Mouse (Mus musculus) layer of hippocampus, adult 2 months (tissue): ENCODE results near the gene Atxn7l3. TPM values are rescaled to one million over a fixed set of nuclear protein-coding genes. Genes with fewer than 3 reads are reported as not detected.
"Not testable (repeated sequence)": the region's sequence is repeated elsewhere in the genome, so short reads cannot be mapped to it uniquely, and the experiment has no call there.

ENCODE experiments used
- DNase-seq, 2 experiments: peaks; one replicate each; pipeline ENCODE4 v3.0.0; 2022; ENCODE audit warnings: low spot score in 2 of 2
- H3K27ac ChIP-seq: fragments of 200-600 bp; 2 replicates; pipeline ENCODE4 v1.8.1; 2022
- H3K4me3 ChIP-seq: fragments of 200-600 bp; 2 replicates; pipeline ENCODE4 v1.8.1; 2022; ENCODE audit warnings: mild to moderate bottlenecking
- CTCF ChIP-seq: fragments of 200-600 bp; conservative IDR thresholded peaks from 2 replicates; pipeline ENCODE4 v1.8.1; 2022; ENCODE audit warnings: antibody characterized with exemption, mild to moderate bottlenecking, moderate library complexity
- total RNA-seq, 2 experiments: library from RNA; stranded (reverse); gene quantifications; 2 replicates each; pipeline ENCODE4 v1.2.3; 2021

Gene Atxn7l3
- total RNA-seq, 2 experiments from 2014 or later, result 165 to 169 TPM

DNA sequence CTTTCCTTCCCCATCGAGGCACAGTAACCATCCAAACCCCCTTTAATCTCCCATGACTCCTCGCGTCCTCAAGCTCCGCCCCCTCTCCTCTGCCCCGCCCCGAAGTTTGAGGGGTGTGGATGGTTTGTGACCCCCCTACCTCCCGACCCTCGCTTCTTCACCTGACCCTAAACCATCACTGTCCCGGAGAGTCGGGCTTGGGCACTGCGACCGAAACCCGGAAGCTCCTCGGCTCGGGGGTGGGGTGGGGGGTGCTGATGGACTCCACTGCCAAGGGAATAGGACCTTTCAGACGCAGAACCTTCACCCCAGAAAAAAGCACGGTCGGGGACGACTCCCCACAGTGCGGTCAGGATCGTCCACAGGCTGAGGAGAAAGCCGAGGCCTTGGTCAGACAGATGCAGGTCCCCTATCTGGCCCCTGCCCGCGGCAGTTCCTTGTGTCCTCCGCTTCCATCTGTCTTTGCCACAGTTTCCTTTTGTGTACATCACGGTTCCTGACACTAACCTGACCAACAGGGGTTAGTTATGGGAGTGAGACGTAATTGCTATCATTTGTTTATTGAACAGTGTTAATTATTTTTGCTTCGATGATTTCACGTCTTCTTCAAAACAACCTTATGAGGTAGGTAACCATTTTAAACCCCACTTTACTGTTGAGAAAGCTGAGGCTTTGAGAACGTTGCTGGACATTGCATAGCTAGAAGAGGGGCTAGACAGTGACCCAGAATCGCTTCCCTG lies 11.2 kb downstream of the Atxn7l3 start:
- H3K4me3 ChIP-seq, result peak overlapping the region; percentile 86
- TF ChIP-seq CTCF, result no peak
- peak overlapping the region; percentile 96 for H3K27ac ChIP-seq
- DNase-seq, result no peak

DNA sequence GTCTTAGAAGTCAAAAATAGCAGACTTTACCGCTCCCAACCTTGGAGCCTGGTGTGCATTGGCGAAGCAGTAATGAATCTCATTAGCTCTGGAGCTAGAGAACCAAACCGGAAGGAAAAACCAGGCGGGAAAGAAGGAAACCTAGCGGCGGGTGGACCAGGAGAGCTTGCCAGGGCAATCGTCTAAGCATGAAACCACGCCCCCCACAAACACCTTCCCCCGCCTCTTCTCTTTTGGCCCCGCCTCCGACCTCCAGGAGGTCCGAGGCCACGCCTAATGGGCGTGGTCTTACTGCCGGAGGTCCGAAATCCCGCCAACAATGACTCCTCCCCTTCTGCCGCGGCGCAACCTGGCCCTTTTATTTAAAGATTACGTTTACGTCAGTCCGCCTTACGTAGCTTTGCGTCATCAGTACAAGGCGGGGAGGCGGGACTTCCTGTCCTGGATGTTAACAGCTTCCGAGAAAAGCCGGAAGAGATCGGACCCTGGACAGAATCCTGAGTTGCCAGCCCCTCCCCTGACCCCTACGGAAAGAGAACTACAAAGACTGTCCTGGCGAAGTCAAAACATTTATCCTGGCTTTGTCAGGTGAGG lies 11.8 kb downstream of the Atxn7l3 start, which contains the start of gene Tmub2:
Gene Tmub2 (plus strand): TSS at position 431 of the 594 bp plus-strand sequence.
- peak; percentile 42 for TF ChIP-seq CTCF
- DNase-seq, result peak; percentile 91 to 96
- peak within 1 kb of the TSS; percentile 86 for H3K4me3 ChIP-seq
- peak within 1 kb of the TSS; percentile 96 for H3K27ac ChIP-seq

DNA sequence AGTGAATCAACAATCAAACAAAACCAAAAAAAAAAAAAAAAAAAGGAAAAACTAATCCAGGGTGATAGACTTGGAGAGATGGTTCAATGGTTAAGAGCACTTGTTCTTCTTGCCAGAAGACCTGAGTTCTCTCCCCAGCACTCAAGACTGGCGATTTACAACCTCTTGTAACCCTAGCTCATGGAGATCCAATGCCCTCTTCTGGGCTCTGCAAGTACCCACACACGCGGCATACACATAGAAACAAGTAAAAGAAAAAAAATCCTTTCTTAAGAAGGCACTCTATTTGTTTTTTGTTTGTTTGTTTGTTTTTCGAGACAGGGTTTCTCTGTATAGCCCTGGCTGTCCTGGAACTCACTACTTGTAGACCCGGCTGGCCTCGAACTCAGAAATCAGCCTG lies 12.5 kb downstream of the Atxn7l3 start:
- peak overlapping the region; percentile 86; the same call in 1 of the 2 replicates for H3K4me3 ChIP-seq
- no peak for TF ChIP-seq CTCF
- no peak for DNase-seq
- peak overlapping the region; percentile 96 for H3K27ac ChIP-seq

DNA sequence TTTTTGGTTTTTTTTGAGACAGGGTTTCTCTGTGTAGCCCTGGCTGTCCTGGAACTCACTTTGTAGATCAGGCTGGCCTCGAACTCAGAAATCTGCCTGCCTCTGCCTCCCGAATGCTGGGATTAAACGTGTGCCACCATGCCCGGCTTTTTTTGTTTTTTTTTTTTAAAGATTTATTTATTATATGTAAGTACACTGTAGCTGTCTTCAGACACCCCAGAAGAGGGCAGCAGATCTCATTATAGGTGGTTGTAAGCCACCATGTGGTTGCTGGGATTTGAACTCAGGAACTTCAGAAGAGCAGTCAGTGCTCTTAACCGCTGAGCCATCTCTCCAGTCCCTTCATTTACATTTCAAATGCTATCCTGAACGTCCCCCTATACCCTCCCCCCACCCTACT lies 16.2 kb downstream of the Atxn7l3 start:
- DNase-seq, H3K27ac ChIP-seq, H3K4me3 ChIP-seq: not testable (repeated sequence)
- peak; percentile 52 for TF ChIP-seq CTCF

DNA sequence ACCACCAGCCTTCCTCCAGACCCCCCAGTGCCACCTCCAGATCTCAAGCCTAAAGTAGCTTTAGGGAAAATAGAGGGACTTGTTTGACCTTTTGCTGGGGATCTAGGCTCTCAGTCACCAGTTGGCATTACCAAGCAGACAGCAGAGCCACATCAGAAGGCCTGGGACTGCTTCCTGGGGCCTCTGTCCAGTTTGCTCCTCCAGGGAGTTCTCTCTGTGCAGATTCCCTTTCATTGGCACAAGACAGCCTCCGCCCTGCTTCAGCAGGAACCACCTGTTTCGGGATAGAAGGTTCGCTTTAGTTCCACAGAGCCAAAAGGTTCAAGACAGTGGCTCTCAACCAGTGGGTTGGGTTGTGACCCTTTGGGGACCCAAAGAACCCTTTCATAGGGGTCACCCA lies 16.8 kb downstream of the Atxn7l3 start:
- H3K4me3 ChIP-seq, result no peak overlapping the region
- no peak overlapping the region for H3K27ac ChIP-seq
- DNase-seq, result no peak
- no peak for TF ChIP-seq CTCF

DNA sequence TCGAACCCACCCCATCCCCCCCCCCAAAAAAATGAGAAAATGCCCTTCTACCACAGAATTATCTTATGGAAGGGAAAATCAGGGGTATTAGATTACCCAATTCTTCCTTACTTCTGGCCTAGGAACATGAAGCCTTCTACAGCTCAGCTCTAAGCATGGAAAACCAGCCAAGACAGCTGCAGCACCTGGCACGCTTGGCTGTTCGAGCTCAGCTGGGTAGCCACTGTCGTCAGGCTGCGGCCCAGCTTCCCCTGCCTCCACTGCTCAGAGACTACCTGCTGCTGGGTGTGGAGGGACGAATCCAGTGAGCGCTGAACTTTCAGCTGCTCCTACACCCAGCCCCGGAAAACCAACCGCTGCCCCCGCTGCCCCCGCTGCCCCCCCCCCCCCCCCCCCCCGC lies 18.7 kb downstream of the Atxn7l3 start:
- no peak overlapping the region for H3K27ac ChIP-seq
- H3K4me3 ChIP-seq, result no peak overlapping the region
- TF ChIP-seq CTCF, result no peak
- DNase-seq, result no peak

DNA sequence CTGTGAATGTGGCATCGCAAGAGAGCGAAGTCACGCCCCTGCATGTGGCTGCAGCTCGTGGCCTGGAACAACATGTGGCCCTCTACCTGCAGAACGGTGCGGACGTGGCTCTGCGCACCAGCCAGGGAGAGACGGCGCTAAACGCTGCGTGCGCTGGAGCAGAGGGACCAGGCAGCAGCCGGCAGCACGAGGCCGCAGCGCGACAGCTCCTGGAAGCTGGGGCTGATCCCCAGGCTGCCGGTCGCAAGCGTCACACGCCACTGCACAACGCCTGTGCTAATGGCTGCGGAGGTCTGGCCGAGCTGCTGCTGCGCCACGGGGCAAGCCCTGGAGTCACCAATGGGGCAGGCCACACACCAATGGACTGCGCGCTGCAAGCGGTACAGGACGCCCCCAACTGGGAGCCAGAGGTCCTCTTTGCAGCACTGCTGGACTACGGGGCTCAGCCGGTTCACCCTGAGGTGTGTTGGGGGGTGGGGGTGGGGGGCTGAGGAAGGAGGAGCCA lies 20.0 kb downstream of the Atxn7l3 start:
- 0 out of 2 replicates have a peak, but pooled peaks have one; percentile 11 for TF ChIP-seq CTCF
- Histone ChIP-seq H3K4me3 (peak overlapping the region; percentile 51), H3K27ac (no peak overlapping the region)
- DNase-seq, result no peak

DNA sequence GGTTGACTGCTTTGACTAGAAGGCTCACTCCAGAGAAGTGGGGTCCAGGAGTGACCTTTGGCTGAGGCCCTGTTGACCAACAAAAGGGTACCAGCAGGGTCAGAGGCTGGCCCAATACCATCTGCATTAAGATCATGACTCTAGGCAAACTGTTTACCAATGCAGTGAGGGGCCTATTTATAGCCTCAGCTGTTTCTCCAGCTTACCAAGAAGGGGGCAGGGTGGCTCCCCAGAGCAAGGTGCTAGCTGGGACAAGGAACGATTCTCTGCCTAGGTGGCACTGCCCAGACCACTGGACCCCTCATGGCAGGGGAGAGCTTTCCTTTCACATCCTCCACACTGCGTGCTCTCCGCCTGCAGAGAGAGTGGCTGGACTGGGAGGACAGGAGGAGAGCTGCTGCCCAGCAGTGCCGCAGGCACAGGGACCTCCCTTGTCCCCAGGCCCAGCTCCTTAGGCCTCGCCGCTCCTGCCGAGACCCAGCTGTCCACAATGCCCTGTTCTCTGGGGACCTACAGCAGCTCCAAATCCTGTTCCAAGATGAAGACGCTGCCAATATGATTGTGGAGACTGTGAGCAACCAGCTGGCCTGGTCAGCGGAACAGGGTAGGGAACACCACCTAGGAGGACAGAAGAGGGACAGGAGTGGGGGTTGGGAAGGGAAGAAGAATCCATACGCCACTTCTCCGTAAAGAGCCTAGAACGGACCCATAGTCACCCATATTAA lies 27.7 kb downstream of the Atxn7l3 start, which contains the start of gene Asb16:
Gene Asb16 (plus strand): TSS at position 224 of the 725 bp plus-strand sequence.
- H3K4me3 ChIP-seq, result no peak within 1 kb of the TSS
- no peak within 1 kb of the TSS for H3K27ac ChIP-seq
- DNase-seq, result no peak
- no peak for TF ChIP-seq CTCF

DNA sequence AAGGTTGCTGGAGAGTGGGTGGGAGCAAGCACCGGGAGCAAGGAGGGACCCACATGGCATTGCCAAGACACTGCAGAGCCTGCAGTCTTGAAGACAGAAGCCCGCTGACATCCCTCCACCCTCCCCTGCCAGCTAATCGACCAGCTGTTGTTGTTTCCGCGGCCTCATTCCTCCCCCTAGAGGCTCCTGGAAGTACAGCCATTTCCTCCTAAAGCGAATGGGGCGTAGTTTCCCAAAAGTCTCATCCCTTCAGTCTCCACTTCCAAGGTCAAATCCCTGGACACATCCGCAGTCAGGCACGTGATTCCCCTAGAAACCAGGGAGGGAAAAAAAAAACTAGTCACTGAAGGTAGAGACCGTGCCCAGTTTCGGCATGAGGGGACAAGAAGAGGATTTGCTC lies 29.0 kb downstream of the Atxn7l3 start:
- TF ChIP-seq CTCF, result peak; percentile 89
- peak; percentile 77 for DNase-seq
- H3K4me3 ChIP-seq, result no peak overlapping the region
- H3K27ac ChIP-seq, result no peak overlapping the region

DNA sequence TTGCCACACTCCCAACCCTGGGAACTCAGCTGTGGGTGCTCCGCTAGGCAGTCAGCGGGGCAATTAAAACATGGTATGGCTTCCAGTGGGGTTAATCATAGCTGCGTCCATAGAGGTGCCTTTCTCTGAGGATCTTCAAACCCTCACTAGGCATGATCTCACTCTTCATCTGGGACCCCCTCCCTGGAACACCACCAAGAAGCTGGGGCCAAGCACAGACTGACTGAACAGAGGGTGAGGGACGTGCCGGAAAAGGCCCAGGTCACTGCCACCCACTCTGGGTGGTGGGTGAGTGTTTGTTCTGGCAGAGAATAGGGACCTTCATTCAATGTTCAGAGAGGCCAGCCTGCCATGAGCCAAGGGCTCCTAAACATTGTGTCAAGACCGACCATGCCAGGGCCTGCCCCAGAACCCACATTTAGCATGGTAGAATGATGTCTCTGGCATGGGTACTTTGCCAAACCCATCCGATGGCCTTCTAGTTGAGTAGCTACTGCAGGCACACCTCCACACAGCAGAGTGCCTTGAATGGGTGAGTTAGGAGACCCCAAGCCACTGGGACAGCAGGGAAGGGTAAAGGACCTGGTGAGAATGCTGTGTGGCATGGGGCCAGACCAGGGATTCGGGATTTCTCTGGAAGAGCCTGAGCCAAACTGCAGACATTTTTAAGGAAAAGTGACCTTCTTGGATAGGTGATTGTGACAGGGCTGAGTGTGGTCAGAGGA lies 29.6 kb downstream of the Atxn7l3 start:
- TF ChIP-seq CTCF, result no peak
- H3K4me3 ChIP-seq, result no peak overlapping the region
- H3K27ac ChIP-seq, result no peak overlapping the region
- DNase-seq, result no peak

DNA sequence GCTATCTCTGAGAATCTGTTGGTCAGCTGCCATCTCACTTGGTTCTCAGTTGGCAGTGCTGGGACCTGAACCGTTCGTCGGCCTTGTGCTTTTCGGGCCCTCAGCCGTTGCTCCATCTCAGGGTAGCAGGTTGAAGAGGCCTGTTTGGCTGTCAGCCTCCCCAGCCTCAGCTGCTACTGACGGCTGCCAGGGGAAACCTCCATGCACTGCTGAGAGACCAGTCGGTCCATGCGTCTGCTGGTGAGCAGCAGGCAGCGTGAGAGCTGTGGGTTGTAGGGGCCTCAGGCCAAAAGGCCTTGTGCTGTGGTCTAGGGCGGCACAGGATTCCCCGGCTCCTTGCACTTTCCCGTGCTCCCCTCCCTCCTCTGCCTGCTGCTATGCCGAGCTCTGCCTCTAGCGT lies 30.6 kb downstream of the Atxn7l3 start:
- no peak overlapping the region for H3K27ac ChIP-seq
- TF ChIP-seq CTCF, result no peak
- DNase-seq, result no peak
- H3K4me3 ChIP-seq, result no peak overlapping the region

DNA sequence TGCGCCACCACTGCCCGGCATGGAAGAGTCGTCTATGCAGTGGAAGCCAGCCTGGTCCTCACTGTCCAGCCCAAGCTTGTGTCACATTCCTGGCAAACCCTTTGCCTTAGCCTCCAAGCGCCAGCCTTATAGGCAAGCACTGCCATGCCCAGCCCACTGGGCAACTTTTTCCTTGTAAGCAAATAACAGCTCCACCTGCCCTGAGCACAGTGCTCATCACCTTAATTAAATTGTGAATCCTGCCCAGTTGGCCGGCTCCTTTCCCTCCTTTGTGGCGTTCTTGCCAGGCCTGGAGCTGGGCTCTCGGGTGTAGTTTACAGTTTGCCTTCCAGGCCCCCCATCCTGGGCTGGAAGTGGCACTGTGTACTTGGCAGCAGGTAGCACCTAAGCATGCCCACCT lies 33.2 kb downstream of the Atxn7l3 start:
- Histone ChIP-seq H3K27ac (no peak overlapping the region), H3K4me3 (no peak overlapping the region)
- DNase-seq, result no peak
- no peak for TF ChIP-seq CTCF
